Mouse (Mus musculus) limb, embryonic 15.5 days (tissue): ENCODE results near the gene Rgs19. TPM values are rescaled to one million over a fixed set of nuclear protein-coding genes. Genes with fewer than 3 reads are reported as not detected.
A peak's percentile ranks its signal among the peaks of the same experiment; 100 is the strongest.

ENCODE experiments used
- ATAC-seq: fragments of 200-750 bp; cut with Nextera tagmentation; 2 replicates; pipeline ENCODE4 v1.8.0; 2017; ENCODE audit warnings: low read depth, moderate TSS enrichment; ENCODE audit not compliant: insufficient number of reproducible peaks, low FRiP score, low TSS enrichment
- H3K27ac ChIP-seq: fragments of 300-500 bp; sonication (generic); 2 replicates; pipeline ENCODE4 v1.5.1; 2015; ENCODE audit warnings: moderate library complexity, mild to moderate bottlenecking, inconsistent platforms
- H3K27me3 ChIP-seq: fragments of 300-500 bp; sonication (generic); 2 replicates; pipeline ENCODE4 v1.6.1; 2015; ENCODE audit warnings: inconsistent platforms
- H3K36me3 ChIP-seq: fragments of 300-500 bp; sonication (generic); 2 replicates; pipeline ENCODE4 v1.6.1; 2015; ENCODE audit warnings: inconsistent platforms
- H3K4me1 ChIP-seq: fragments of 300-500 bp; sonication (generic); 2 replicates; pipeline ENCODE4 v1.6.1; 2015; ENCODE audit warnings: inconsistent platforms
- H3K4me2 ChIP-seq: fragments of 300-500 bp; sonication (generic); 2 replicates; pipeline ENCODE4 v1.6.1; 2015; ENCODE audit warnings: mild to moderate bottlenecking, inconsistent platforms
- H3K4me3 ChIP-seq: fragments of 300-500 bp; sonication (generic); 2 replicates; pipeline ENCODE4 v1.5.1; 2015; ENCODE audit warnings: mild to moderate bottlenecking, inconsistent platforms
- H3K9ac ChIP-seq: fragments of 300-500 bp; sonication (generic); 2 replicates; pipeline ENCODE4 v1.6.1; 2015; ENCODE audit warnings: inconsistent platforms
- H3K9me3 ChIP-seq: fragments of 300-500 bp; sonication (generic); 2 replicates; pipeline ENCODE4 v1.6.1; 2016; ENCODE audit warnings: inconsistent platforms
- WGBS: fragments of 180-500 bp; shearing (Covaris S2); methylation state at CpG from one replicate; pipeline ENCODE4 v1.1.7; 2015; 5-methylcytosine and 5-hydroxymethylcytosine counted together
- polyA plus RNA-seq: library from polyadenylated mRNA; unstranded; fragments of >200 nt; fragmentation: Nextera tagmentation; extraction: Ambion mirVana; gene quantifications from 2 replicates; pipeline ENCODE4 v1.2.1, GENCODE M21; 2015

The Rgs19 gene
- polyA plus RNA-seq, 1 experiment from 2014 or later = 72.9 TPM

GRCm38 (mm10) chr2:181680716-181681117 lies 13.1 kb downstream of the Rgs19 start:
- Histone ChIP-seq H3K27me3 (no peaks in the 10 kb centered on the region), H3K4me2 (peak overlapping the region; percentile 66), H3K9ac (peak overlapping the region; percentile 41), H3K27ac (peak overlapping the region; percentile 40; the same call in 1 of the 2 replicates), H3K4me1 (peaks cover 14% of the 10 kb centered on the region), H3K36me3 (peaks cover 9% of the 10 kb centered on the region), H3K9me3 (no peaks in the 10 kb centered on the region), H3K4me3 (peak overlapping the region; percentile 66)
- 10% methylated on average over 7 of the region's 7 CpGs for WGBS
- no peak for ATAC-seq

GRCm38 (mm10) chr2:181679951-181680715 lies 13.6 kb downstream of the Rgs19 start, which contains the start of gene Tcea2:
Gene Tcea2 (plus strand): TSS chr2:181680310.
- under 1% methylated on average over 64 of the region's 69 CpGs for WGBS
- Histone ChIP-seq H3K27me3 (no peaks in the 10 kb centered on the region), H3K4me1 (peaks cover 19% of the 10 kb centered on the region), H3K9me3 (no peaks in the 10 kb centered on the region), H3K9ac (peak within 1 kb of the TSS; percentile 41), H3K27ac (peak within 1 kb of the TSS; percentile 54), H3K4me3 (peak within 1 kb of the TSS; percentile 66), H3K36me3 (peaks cover 6% of the 10 kb centered on the region; the same call in 1 of the 2 replicates), H3K4me2 (peak within 1 kb of the TSS; percentile 66)
- peak; percentile 47 for ATAC-seq

DNA sequence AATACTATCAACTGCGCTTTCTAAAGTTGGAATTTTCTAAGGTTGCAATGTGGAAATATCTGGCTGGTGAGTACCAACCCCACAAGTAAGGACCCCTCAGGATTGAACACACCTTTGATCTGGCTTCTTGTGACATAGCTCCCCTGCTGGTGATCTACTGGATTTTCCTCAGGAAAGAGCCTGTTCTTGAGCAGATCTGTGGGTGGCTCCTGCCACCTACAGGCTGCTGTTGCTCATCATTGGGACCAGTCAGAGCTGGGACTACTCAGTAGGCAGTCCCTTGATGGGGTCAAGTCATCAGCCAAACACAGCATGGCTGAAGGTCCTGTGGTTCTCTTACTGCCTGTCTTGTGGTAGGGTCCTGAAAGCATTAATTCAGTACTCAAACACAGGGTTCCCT lies 15.0 kb downstream of the Rgs19 start:
- H3K27ac ChIP-seq = no peak overlapping the region
- WGBS = 39% methylated on average over 1 of the region's 1 CpGs
- H3K4me3 ChIP-seq = no peak overlapping the region
- peaks cover 19% of the 10 kb centered on the region for H3K4me1 ChIP-seq
- peaks cover 6% of the 10 kb centered on the region for H3K27me3 ChIP-seq
- peak; percentile 64; the same call in 1 of the 2 replicates for ATAC-seq
- no peaks in the 10 kb centered on the region for H3K36me3 ChIP-seq
- no peak overlapping the region for H3K9ac ChIP-seq
- H3K4me2 ChIP-seq = no peak overlapping the region
- H3K9me3 ChIP-seq = no peaks in the 10 kb centered on the region

GRCm38 (mm10) chr2:181677755-181678098 lies 16.1 kb downstream of the Rgs19 start:
- ATAC-seq = no peak
- no peak overlapping the region for H3K9ac ChIP-seq
- no peaks in the 10 kb centered on the region for H3K9me3 ChIP-seq
- WGBS = 50% methylated on average over 3 of the region's 3 CpGs
- H3K27ac ChIP-seq = no peak overlapping the region; the same call in 1 of the 2 replicates
- no peaks in the 10 kb centered on the region for H3K36me3 ChIP-seq
- H3K27me3 ChIP-seq = peaks cover 16% of the 10 kb centered on the region
- no peak overlapping the region for H3K4me2 ChIP-seq
- H3K4me1 ChIP-seq = peaks cover 24% of the 10 kb centered on the region
- no peak overlapping the region for H3K4me3 ChIP-seq

GRCm38 (mm10) chr2:181677096-181677754 lies 16.6 kb downstream of the Rgs19 start:
- WGBS = 67% methylated on average over 5 of the region's 5 CpGs
- Histone ChIP-seq H3K27ac (no peak overlapping the region; the same call in 1 of the 2 replicates), H3K4me3 (no peak overlapping the region), H3K4me1 (peaks cover 24% of the 10 kb centered on the region), H3K27me3 (peaks cover 21% of the 10 kb centered on the region), H3K36me3 (no peaks in the 10 kb centered on the region), H3K9me3 (no peaks in the 10 kb centered on the region), H3K4me2 (no peak overlapping the region), H3K9ac (no peak overlapping the region)
- no peak for ATAC-seq

DNA sequence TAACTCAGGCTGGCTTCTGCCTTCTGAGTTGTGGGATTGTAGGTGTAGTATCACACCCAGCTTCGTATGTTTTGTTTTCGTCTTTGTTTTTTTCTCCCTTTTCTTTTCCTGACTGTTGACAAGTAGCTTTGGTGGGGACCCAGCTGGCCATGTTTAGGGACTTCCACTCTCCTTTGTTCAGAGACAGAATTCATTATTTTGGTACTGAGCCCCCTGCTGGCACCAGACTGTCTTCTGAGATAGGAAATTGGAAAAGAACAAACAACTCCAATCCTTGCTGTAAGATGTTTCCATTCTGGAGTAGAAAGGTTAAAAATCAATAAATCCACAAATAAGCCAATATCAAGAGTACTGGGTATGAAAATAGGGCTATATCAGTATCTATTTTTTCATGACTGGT lies 17.4 kb downstream of the Rgs19 start:
- H3K27ac ChIP-seq = no peak overlapping the region
- no peak for ATAC-seq
- no peak overlapping the region for H3K9ac ChIP-seq
- H3K9me3 ChIP-seq = no peaks in the 10 kb centered on the region
- 79% methylated on average over 2 of the region's 2 CpGs for WGBS
- no peak overlapping the region for H3K4me3 ChIP-seq
- H3K4me2 ChIP-seq = no peak overlapping the region
- peaks cover 29% of the 10 kb centered on the region for H3K27me3 ChIP-seq
- peaks cover 29% of the 10 kb centered on the region for H3K4me1 ChIP-seq
- no peaks in the 10 kb centered on the region for H3K36me3 ChIP-seq

- Histone ChIP-seq H3K36me3 (no peaks in the 10 kb centered on the region), H3K9me3 (no peaks in the 10 kb centered on the region), H3K4me2 (peak overlapping the region; percentile 26; the same call in 1 of the 2 replicates), H3K9ac (no peak overlapping the region), H3K4me3 (no peak overlapping the region), H3K27me3 (peaks cover 39% of the 10 kb centered on the region), H3K27ac (no peak overlapping the region), H3K4me1 (peaks cover 31% of the 10 kb centered on the region)
- WGBS = 6% methylated on average over 14 of the region's 14 CpGs
- no peak for ATAC-seq
Observed at GRCm38 (mm10) chr2:181675454-181675853, 18.3 kb downstream of the Rgs19 start.

DNA sequence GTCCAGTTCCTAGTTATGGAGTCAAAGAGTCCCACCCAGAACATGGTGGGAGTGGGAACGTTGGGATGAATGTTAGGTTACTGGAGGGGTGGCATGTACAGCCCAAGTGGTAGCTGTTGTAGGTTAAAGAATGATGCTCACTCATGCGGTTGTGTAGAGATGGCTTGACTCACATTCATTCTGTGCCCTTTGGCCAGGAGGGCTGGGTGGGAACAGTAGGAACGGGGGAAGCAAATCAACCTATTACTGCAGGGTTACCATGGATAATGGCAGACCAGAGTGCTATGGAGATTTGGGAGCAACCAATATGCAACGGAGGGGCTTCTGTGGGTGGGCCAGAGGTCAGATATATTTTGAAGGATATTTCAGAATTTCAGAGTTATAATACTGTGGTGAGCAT lies 18.8 kb downstream of the Rgs19 start:
- WGBS = 85% methylated on average over 4 of the region's 4 CpGs
- no peaks in the 10 kb centered on the region for H3K36me3 ChIP-seq
- no peak for ATAC-seq
- no peaks in the 10 kb centered on the region for H3K9me3 ChIP-seq
- H3K4me3 ChIP-seq = no peak overlapping the region
- no peak overlapping the region for H3K27ac ChIP-seq
- peaks cover 44% of the 10 kb centered on the region for H3K27me3 ChIP-seq
- H3K4me1 ChIP-seq = peaks cover 36% of the 10 kb centered on the region
- no peak overlapping the region for H3K4me2 ChIP-seq
- H3K9ac ChIP-seq = no peak overlapping the region

GRCm38 (mm10) chr2:181673501-181673900 lies 20.3 kb downstream of the Rgs19 start:
- Histone ChIP-seq H3K36me3 (no peaks in the 10 kb centered on the region), H3K4me2 (no peak overlapping the region), H3K9ac (no peak overlapping the region), H3K9me3 (no peaks in the 10 kb centered on the region), H3K27me3 (peaks cover 59% of the 10 kb centered on the region), H3K4me3 (no peak overlapping the region), H3K27ac (no peak overlapping the region), H3K4me1 (peaks cover 30% of the 10 kb centered on the region)
- no peak for ATAC-seq
- 55% methylated on average over 1 of the region's 1 CpGs for WGBS

DNA sequence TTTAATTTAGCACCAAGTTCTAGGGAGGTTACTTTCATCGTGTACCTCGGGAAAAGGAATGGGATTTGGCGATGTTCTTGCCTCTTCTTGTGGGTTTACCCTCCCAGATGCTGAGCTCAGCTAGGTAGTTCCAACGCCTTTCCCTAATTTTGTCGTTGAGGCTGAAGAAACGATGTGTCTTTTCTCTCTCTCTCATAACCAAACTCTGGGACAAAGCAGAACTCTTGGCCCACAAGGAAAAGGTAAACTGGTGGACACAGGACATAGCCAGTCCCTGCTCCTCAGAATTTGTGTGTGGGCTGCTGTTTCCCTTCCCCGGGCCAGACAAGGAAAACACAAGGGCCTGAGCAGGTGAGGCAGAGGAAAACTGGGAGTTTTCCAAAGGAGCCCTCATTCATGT lies 21.8 kb downstream of the Rgs19 start:
- H3K36me3 ChIP-seq = no peaks in the 10 kb centered on the region
- peaks cover 30% of the 10 kb centered on the region for H3K4me1 ChIP-seq
- H3K27ac ChIP-seq = no peak overlapping the region
- no peaks in the 10 kb centered on the region for H3K9me3 ChIP-seq
- no peak for ATAC-seq
- peaks cover 67% of the 10 kb centered on the region for H3K27me3 ChIP-seq
- peak overlapping the region; percentile 81 for H3K4me2 ChIP-seq
- H3K9ac ChIP-seq = no peak overlapping the region
- 23% methylated on average over 7 of the region's 7 CpGs for WGBS
- peak overlapping the region; percentile 46 for H3K4me3 ChIP-seq

GRCm38 (mm10) chr2:181671326-181671725 lies 22.5 kb downstream of the Rgs19 start, which contains the start of gene Sox18:
Gene Sox18 (minus strand): TSS chr2:181671640.
- no peak for ATAC-seq
- peak within 1 kb of the TSS; percentile 34 for H3K9ac ChIP-seq
- peaks cover 30% of the 10 kb centered on the region for H3K4me1 ChIP-seq
- no peaks in the 10 kb centered on the region for H3K9me3 ChIP-seq
- H3K27me3 ChIP-seq = peaks cover 67% of the 10 kb centered on the region
- H3K27ac ChIP-seq = no peak within 1 kb of the TSS
- under 1% methylated on average over 42 of the region's 43 CpGs for WGBS
- H3K4me3 ChIP-seq = peak within 1 kb of the TSS; percentile 46
- no peaks in the 10 kb centered on the region for H3K36me3 ChIP-seq
- H3K4me2 ChIP-seq = peak within 1 kb of the TSS; percentile 81

GRCm38 (mm10) chr2:181670913-181671311 lies 22.9 kb downstream of the Rgs19 start:
- peak overlapping the region; percentile 34 for H3K9ac ChIP-seq
- H3K27me3 ChIP-seq = peaks cover 67% of the 10 kb centered on the region
- WGBS = under 1% methylated on average over 41 of the region's 41 CpGs
- H3K36me3 ChIP-seq = no peaks in the 10 kb centered on the region
- no peak for ATAC-seq
- no peaks in the 10 kb centered on the region for H3K9me3 ChIP-seq
- peaks cover 30% of the 10 kb centered on the region for H3K4me1 ChIP-seq
- no peak overlapping the region for H3K27ac ChIP-seq
- peak overlapping the region; percentile 81 for H3K4me2 ChIP-seq
- H3K4me3 ChIP-seq = peak overlapping the region; percentile 46
